Comparison of ENCODE assay signal across 27 mouse cellular contexts in genomic region chr2:164777246-164778014, GRCm38 (mm10). TPM values are rescaled to one million over a fixed set of nuclear protein-coding genes. Genes with fewer than 3 reads are reported as not detected.
DNase-seq lines count a peak whose midpoint lies in the region; ATAC-seq and TF ChIP-seq lines count a peak whose summit lies in the region.
"Had no signal": no experiment of that assay in that cellular context is flagged by ENCODE, and none has a peak within 500 bp of the region (broad histone marks: within the 10 kb centered on the region; RNA-seq: fewer than 3 reads in every experiment).

No protein-coding gene starts in this region.

- H3K4me2 ChIP-seq in embryonic facial prominence, embryonic 14.5 days (ENCODE audit: low read depth, low read length): 0 out of 2 replicates have a peak overlapping the region, but pooled peaks have one; percentile 10
- H3K4me2 ChIP-seq: forebrain, embryonic 12.5 days; forebrain, embryonic 15.5 days; heart, embryonic 11.5 days; hindbrain, embryonic 13.5 days; intestine, embryonic 15.5 days had no signal

- intact Hi-C loops in heart, postnatal 10 days (cut with DNase I): no loop called here

- no peaks in the 10 kb centered on the region for H3K27me3 ChIP-seq in embryonic facial prominence, embryonic 14.5 days (replicated peaks; ENCODE audit: control insufficient read depth, insufficient read depth, low read length)
- H3K27me3 ChIP-seq in embryonic facial prominence, embryonic 10.5 days (replicated peaks; ENCODE audit: low read depth, poor library complexity, severe bottlenecking): 0 out of 2 replicates have a peak, but pooled peaks cover 11% of the 10 kb centered on the region
- peaks cover 22% of the 10 kb centered on the region for H3K27me3 ChIP-seq in heart, embryonic 10.5 days (ENCODE audit: insufficient read depth, poor library complexity, severe bottlenecking)
- H3K27me3 ChIP-seq in E14TG2a.4 (ENCODE audit: insufficient read depth, low read length): peaks cover 43% of the 10 kb centered on the region
- H3K27me3 ChIP-seq: forebrain, embryonic 15.5 days; intestine, embryonic 15.5 days had no signal

- no peak overlapping the region for H3K4me3 ChIP-seq in embryonic facial prominence, embryonic 14.5 days (ENCODE audit: low read depth, low read length)
- H3K4me3 ChIP-seq in embryonic facial prominence, embryonic 10.5 days: no peak overlapping the region
- H3K4me3 ChIP-seq in heart, embryonic 10.5 days: no peak overlapping the region
- peak overlapping the region; percentile 64 for H3K4me3 ChIP-seq in E14TG2a.4 (replicated peaks; ENCODE audit: low read length)
- H3K4me3 ChIP-seq: erythroblast, embryonic 14.5 days; forebrain, embryonic 12.5 days; forebrain, embryonic 15.5 days; hindbrain, embryonic 10.5 days; hindbrain, embryonic 13.5 days; intestine, embryonic 15.5 days had no signal

- WGBS in embryonic facial prominence, embryonic 14.5 days: 79% methylated on average over 30 of the region's 30 CpGs
- WGBS in embryonic facial prominence, embryonic 10.5 days: 85% methylated on average over 30 of the region's 30 CpGs
- 74% methylated on average over 30 of the region's 30 CpGs for WGBS in heart, embryonic 10.5 days

- no peak for TF ChIP-seq CTCF in E14TG2a.4 (conservative IDR thresholded peaks at IDR 0.05; ENCODE audit: low read length)

- H3K9me3 ChIP-seq in embryonic facial prominence, embryonic 14.5 days (ENCODE audit: control insufficient read depth, low read length): no peaks in the 10 kb centered on the region
- H3K9me3 ChIP-seq in embryonic facial prominence, embryonic 10.5 days: no peaks in the 10 kb centered on the region
- H3K9me3 ChIP-seq in heart, embryonic 10.5 days: no peaks in the 10 kb centered on the region
- H3K9me3 ChIP-seq in E14TG2a.4 (ENCODE audit: low read length): no peaks in the 10 kb centered on the region
- H3K9me3 ChIP-seq: forebrain, embryonic 12.5 days; forebrain, embryonic 15.5 days; hindbrain, embryonic 10.5 days; hindbrain, embryonic 13.5 days; intestine, embryonic 15.5 days had no signal

- H3K27ac ChIP-seq in embryonic facial prominence, embryonic 14.5 days (replicated peaks; ENCODE audit: low read depth, low read length): no peak overlapping the region
- H3K27ac ChIP-seq in embryonic facial prominence, embryonic 10.5 days (replicated peaks): no peak overlapping the region
- no peak overlapping the region for H3K27ac ChIP-seq in heart, embryonic 10.5 days
- H3K27ac ChIP-seq: forebrain, embryonic 12.5 days; forebrain, embryonic 15.5 days; hindbrain, embryonic 10.5 days; hindbrain, embryonic 13.5 days; intestine, embryonic 15.5 days had no signal

- H3K36me3 ChIP-seq in embryonic facial prominence, embryonic 14.5 days (ENCODE audit: control insufficient read depth, insufficient read depth, low read length): peaks cover 6% of the 10 kb centered on the region; the same call in 1 of the 2 replicates
- peaks cover 15% of the 10 kb centered on the region for H3K36me3 ChIP-seq in embryonic facial prominence, embryonic 10.5 days (replicated peaks)
- H3K36me3 ChIP-seq in heart, embryonic 10.5 days: peaks cover 9% of the 10 kb centered on the region
- peaks cover 19% of the 10 kb centered on the region for H3K36me3 ChIP-seq in E14TG2a.4 (ENCODE audit: insufficient read depth, low read length)
- H3K36me3 ChIP-seq: forebrain, embryonic 15.5 days; hindbrain, embryonic 13.5 days; intestine, embryonic 15.5 days had no signal

- ATAC-seq in embryonic facial prominence, embryonic 14.5 days (ENCODE audit: low read depth): no peak
- ATAC-seq: forebrain, embryonic 15.5 days; hindbrain, embryonic 16.5 days; intestine, embryonic 15.5 days had no signal

- H3K4me1 ChIP-seq in embryonic facial prominence, embryonic 14.5 days (ENCODE audit: control insufficient read depth, insufficient read depth, low read length): no peaks in the 10 kb centered on the region; the same call in 1 of the 2 replicates
- peaks cover 5% of the 10 kb centered on the region; the same call in 1 of the 2 replicates for H3K4me1 ChIP-seq in embryonic facial prominence, embryonic 10.5 days
- H3K4me1 ChIP-seq in heart, embryonic 10.5 days: no peaks in the 10 kb centered on the region; the same call in 1 of the 2 replicates
- H3K4me1 ChIP-seq in E14TG2a.4 (replicated peaks; ENCODE audit: low read depth, low read length): peaks cover 42% of the 10 kb centered on the region
- H3K4me1 ChIP-seq: forebrain, embryonic 12.5 days; forebrain, embryonic 15.5 days; hindbrain, embryonic 13.5 days; intestine, embryonic 15.5 days had no signal

- no peak overlapping the region for H3K9ac ChIP-seq in embryonic facial prominence, embryonic 14.5 days (ENCODE audit: low read depth, low read length)
- H3K9ac ChIP-seq: forebrain, embryonic 12.5 days; forebrain, embryonic 15.5 days; hindbrain, embryonic 13.5 days; intestine, embryonic 15.5 days had no signal

- DNase-seq in embryonic facial prominence, embryonic 14.5 days (ENCODE audit: low spot score): no peak
- no peak for DNase-seq in embryonic facial prominence, embryonic 10.5 days (ENCODE audit: low spot score)
- DNase-seq in heart, embryonic 10.5 days (ENCODE audit: low spot score): peak; percentile 70
- DNase-seq in heart, postnatal 10 days: no peak
- peak; percentile 78 for DNase-seq in ZHBTc4 (ENCODE audit: low read depth, low spot score)
- DNase-seq in retina, postnatal 1 day: no peak
- no peak for DNase-seq in adrenal gland, postnatal 25 days
- DNase-seq: adrenal gland, adult 2 months; adrenal gland, postnatal 14 days; cerebellum, adult 18-20 months; cerebellum, adult 9-10 months; cerebellum, postnatal 14 days; gastrocnemius, postnatal 10 days; heart, adult 18-20 months; heart, postnatal 36 days; kidney, adult 11 months; kidney, adult 8-10 months had no signal

RNA-seq across cellular contexts. Expression of gene Tnnc2, which starts 2.3 kb away (rescaled TPM):
- polyA plus RNA-seq in embryonic facial prominence, embryonic 14.5 days (2014; fragmentation: Nextera tagmentation; extraction: Ambion mirVana): 799 and 1,279 TPM in 2 replicates
- polyA plus RNA-seq in embryonic facial prominence, embryonic 10.5 days (2016; fragmentation: Nextera tagmentation; extraction: Ambion mirVana): not detected in 2 replicates
- 0.67 TPM in 1 of 2 replicates, not detected in the other for polyA plus RNA-seq in heart, embryonic 10.5 days (2016; fragmentation: Nextera tagmentation; extraction: Ambion mirVana)
- total RNA-seq in heart, postnatal 10 days (2021): under 1 TPM in 1 of 2 experiments, not detected in 1; 0.52 TPM
- not detected in 2 replicates for total RNA-seq in adrenal gland, postnatal 25 days (2021)
- total RNA-seq: adrenal gland, adult 2 months; heart, postnatal 36 days; MEL had no signal
- polyA plus RNA-seq: adrenal gland, adult 2 months; erythroblast, embryonic 14.5 days; hindbrain, embryonic 10.5 days had no signal

RNA-seq across cellular contexts. Expression of gene Ube2c, which starts 7.7 kb away (rescaled TPM):
- polyA plus RNA-seq in embryonic facial prominence, embryonic 14.5 days (2014; fragmentation: Nextera tagmentation; extraction: Ambion mirVana): 229 and 276 TPM in 2 replicates
- 571 and 605 TPM in 2 replicates for polyA plus RNA-seq in embryonic facial prominence, embryonic 10.5 days (2016; fragmentation: Nextera tagmentation; extraction: Ambion mirVana)
- 496 and 550 TPM in 2 replicates for polyA plus RNA-seq in heart, embryonic 10.5 days (2016; fragmentation: Nextera tagmentation; extraction: Ambion mirVana)
- total RNA-seq in heart, postnatal 10 days (2021): 10 to 100 TPM; 31.7 to 32.5 TPM
- 9.9 and 14.1 TPM in 2 replicates for total RNA-seq in adrenal gland, postnatal 25 days (2021)

RNA-seq across cellular contexts. Expression of gene Snx21, which starts 8.2 kb away (rescaled TPM):
- 27.9 and 28.3 TPM in 2 replicates for polyA plus RNA-seq in embryonic facial prominence, embryonic 14.5 days (2014; fragmentation: Nextera tagmentation; extraction: Ambion mirVana)
- polyA plus RNA-seq in embryonic facial prominence, embryonic 10.5 days (2016; fragmentation: Nextera tagmentation; extraction: Ambion mirVana): 10.7 and 11.9 TPM in 2 replicates
- 19.1 and 29.5 TPM in 2 replicates for polyA plus RNA-seq in heart, embryonic 10.5 days (2016; fragmentation: Nextera tagmentation; extraction: Ambion mirVana)
- 10 to 100 TPM; 25.9 to 26.3 TPM for total RNA-seq in heart, postnatal 10 days (2021)
- total RNA-seq in adrenal gland, postnatal 25 days (2021): 36.6 and 50.0 TPM in 2 replicates

RNA-seq across cellular contexts. Expression of gene Acot8, which starts 27.3 kb away (rescaled TPM):
- polyA plus RNA-seq in embryonic facial prominence, embryonic 14.5 days (2014; fragmentation: Nextera tagmentation; extraction: Ambion mirVana): 12.6 and 13.8 TPM in 2 replicates
- polyA plus RNA-seq in embryonic facial prominence, embryonic 10.5 days (2016; fragmentation: Nextera tagmentation; extraction: Ambion mirVana): 13.9 and 15.8 TPM in 2 replicates
- polyA plus RNA-seq in heart, embryonic 10.5 days (2016; fragmentation: Nextera tagmentation; extraction: Ambion mirVana): 17.8 and 21.5 TPM in 2 replicates
- total RNA-seq in heart, postnatal 10 days (2021): 10 to 100 TPM; 12.6 to 13.4 TPM
- 28.9 and 36.0 TPM in 2 replicates for total RNA-seq in adrenal gland, postnatal 25 days (2021)

RNA-seq across cellular contexts. Expression of gene Zswim3, which starts 27.5 kb away (rescaled TPM):
- polyA plus RNA-seq in embryonic facial prominence, embryonic 14.5 days (2014; fragmentation: Nextera tagmentation; extraction: Ambion mirVana): 6.0 and 6.4 TPM in 2 replicates
- 8.5 and 8.6 TPM in 2 replicates for polyA plus RNA-seq in embryonic facial prominence, embryonic 10.5 days (2016; fragmentation: Nextera tagmentation; extraction: Ambion mirVana)
- 7.7 and 9.7 TPM in 2 replicates for polyA plus RNA-seq in heart, embryonic 10.5 days (2016; fragmentation: Nextera tagmentation; extraction: Ambion mirVana)
- 1 to 10 TPM; 2.1 to 2.9 TPM for total RNA-seq in heart, postnatal 10 days (2021)
- 4.3 and 5.5 TPM in 2 replicates for total RNA-seq in adrenal gland, postnatal 25 days (2021)

Comparison
In these comparisons a context has a peak if more than half of its experiments do, and no peak if none do; other contexts are left out.
1. DNase-seq: peak in heart, embryonic 10.5 days (single experiment) and ZHBTc4 (single experiment); none in embryonic facial prominence, embryonic 14.5 days (single experiment), embryonic facial prominence, embryonic 10.5 days (single experiment), heart, postnatal 10 days (0 of 2), retina, postnatal 1 day (single experiment) and adrenal gland, postnatal 25 days (single experiment).
2. RNA of gene Tnnc2, which starts 2.3 kb away (polyA plus RNA-seq): 799 to 1,279 TPM in embryonic facial prominence, embryonic 14.5 days; 0.67 TPM in heart, embryonic 10.5 days and not detected in embryonic facial prominence, embryonic 10.5 days; every median in the first group is over 100 times any median in the second.